Mouse (Mus musculus): ENCODE measurements around the gene Gpr146.

Gpr146 gene

GRCm38 (mm10) chr5:139359244-139359643 is 18.3 kb upstream of the Gpr146 start:
- DNase-seq, result no peak

DNA sequence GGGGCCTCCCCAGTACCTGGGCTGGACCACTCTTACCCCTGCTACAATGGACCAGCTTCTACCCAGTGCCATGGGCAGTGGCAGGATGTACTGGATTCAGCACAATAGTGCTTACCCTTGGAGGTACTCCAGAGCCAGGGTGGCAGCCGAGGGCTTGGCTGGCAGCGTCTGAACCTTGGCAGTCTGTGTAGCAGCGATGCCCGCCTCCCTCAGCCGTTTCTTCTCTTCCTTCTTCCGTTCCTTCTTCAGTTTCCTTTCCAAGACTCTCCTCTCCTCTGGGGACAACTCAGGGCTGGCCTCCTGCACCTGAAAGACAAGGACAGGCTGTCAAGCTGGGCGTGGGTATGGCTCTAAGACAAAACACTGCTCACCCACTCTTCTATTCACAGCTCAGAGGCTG is 13.6 kb upstream of the Gpr146 start:
- no peak for DNase-seq

- DNase-seq, result peak; percentile 86 to 97
Measured at GRCm38 (mm10) chr5:139364260-139364910, 13.1 kb upstream of the Gpr146 start.

DNA sequence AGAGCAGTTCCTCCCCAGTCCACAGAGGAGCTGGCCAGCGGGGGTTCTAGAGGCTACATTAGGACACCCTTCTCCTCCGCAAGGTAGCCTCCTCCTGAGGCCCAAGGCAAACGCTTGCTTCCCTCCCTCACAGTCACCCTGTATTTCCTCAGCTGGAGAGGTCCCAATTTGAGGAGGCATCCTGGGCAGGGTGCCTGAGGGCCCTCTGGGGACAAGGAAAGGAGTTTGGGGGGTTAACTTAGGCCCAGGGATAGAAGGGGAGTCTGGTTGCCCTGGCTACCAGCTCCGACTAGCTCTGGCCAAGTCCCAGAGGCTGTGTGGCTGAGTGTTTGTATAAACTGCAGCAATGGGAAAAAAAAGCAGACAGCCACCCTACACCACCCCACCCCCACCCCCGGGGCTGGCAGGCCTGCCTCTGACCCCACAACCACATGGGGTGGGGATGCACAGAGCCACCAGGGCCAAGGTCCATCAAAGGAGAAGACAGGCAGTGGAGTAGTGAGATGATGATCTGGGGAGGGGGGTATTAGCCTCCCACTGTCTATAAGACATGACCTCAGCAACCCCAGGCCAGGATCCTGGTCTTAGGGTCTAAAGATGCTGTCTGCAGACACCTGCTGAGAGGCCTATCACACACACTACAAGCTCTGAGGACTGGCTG is 12.5 kb upstream of the Gpr146 start:
- no peak for DNase-seq

DNA sequence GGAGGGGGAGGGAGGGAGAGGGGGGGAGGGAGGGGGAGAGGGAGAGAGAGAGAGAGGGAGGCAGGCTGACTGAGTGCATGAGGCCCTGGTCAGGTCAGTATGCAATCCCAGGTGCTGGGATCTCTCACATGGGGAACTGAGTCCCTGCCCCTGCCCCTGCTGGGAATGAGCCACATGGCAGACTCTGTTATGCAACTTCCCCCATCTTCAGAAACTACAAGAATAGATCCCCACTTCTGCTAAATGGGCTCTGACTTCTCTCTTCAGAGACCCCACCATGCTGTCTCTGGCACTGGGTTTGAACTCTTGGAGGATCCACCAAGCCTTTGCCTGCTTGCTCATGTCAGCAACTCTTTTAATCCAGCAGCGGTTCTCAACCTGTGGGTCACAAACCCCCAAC is 11.7 kb upstream of the Gpr146 start:
- DNase-seq, result no peak

GRCm38 (mm10) chr5:139366484-139366883 is 11.0 kb upstream of the Gpr146 start:
- DNase-seq, result no peak

DNA sequence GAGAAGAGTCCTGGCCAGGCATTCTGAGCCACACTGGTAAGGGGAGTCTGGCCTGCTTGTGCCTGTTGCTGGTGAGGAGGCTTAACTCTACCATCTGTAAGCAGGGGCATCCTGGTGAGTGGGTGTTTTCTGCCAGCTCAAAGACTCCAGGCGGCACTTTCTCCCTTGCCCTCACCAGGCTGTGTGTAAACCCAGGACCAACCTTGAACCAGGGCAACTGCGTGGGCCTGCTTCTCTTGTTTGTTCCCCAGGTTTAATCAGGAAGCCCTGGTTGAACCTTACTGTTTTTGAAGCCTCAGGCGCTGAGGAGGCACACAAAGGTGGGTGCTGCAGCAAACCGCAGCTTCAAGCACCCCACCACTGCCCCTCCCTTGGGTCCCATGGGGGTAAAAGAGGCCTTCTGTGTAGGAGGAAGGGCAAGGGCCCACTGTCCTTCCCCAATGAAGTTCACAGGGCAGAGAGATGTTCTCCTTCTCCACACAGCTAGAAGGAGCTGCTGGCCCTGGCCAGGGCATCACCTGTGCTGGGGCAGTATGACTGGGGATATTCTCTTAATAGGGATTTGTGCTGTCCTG is 9.5 kb upstream of the Gpr146 start:
- no peak for DNase-seq

GRCm38 (mm10) chr5:139368638-139369320 is 8.7 kb upstream of the Gpr146 start:
- DNase-seq, result peak; percentile 84 to 87

DNA sequence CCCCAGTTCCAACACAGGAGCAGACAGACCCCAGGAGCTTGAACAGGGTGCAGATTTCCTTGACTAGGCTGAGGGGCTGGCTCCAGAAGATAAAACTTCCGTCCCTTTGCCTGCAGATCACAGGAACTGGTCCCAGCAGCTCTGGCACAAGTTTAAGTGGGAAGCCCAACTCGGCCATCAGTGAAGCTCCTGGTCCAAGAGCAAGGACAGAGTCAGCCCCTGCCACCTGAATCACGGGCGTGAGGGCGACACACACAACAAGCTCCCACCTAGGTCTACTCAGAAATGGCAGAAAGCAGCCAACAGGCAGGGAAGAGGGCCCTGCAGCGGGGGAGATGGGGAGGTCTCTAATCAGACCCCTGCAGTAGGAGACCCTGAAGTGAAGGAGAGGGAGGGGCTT is 7.2 kb upstream of the Gpr146 start:
- no peak for DNase-seq

- no peak for DNase-seq
Measured at GRCm38 (mm10) chr5:139371118-139371517, 6.4 kb upstream of the Gpr146 start.

DNA sequence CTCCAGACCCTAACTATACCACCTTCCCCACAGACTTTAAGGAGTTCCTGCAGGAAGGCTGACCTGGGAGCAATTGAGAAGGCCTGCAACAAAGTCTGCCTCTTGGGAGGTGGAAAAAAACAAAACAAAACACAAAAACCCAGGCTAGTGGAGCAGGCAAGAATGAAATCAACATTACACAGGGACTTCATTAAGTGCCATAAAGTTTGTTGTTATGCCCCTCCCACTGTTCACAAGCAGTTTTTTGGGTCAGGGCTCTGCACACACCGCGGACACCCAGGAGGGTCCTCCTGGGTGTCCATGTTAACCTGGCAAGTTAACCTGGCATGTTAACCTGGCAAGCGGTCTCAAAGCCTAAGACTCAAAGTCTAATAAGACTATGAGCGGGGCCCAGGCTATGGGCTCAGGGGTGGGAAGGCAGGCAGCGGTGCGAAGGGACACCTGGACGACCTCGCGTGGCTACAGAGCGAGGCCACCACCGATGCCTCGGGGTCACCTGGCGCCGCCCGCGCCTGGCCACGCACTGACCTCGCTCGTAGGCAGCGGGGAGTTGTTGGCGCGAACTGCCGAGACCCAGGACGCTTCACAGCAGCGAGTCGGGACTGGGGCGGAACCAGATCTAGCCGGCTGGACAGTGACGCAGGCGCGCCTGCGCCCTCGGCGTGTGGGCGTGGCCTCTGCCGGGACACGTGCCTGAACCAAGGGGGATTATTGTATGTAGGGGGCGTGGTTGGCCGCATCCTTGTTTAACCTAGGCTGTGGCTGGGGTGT is 5.7 kb upstream of the Gpr146 start:
- DNase-seq, result peak; percentile 94 to 95

DNA sequence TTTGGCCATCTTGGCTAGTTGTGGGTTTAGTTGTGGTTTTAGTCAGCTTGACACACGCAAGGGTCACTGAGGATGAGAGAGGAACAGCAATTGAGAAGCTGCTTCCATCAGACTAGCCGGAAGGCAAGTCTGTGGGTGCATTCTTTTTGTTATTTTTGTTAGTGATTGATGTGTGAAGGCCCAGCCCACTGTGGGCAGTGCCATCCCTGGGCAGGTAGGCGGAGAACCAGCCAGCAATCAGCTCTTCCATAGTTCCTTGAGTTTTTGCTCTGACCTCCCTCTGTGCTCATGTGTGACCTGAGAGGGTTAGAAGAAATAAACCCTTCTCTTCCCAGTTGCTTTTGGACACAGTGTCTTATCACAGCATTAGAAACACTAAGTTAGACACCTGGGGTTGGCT is 4.4 kb upstream of the Gpr146 start:
- peak in 1 of 2 experiments; percentile 44 for DNase-seq

DNA sequence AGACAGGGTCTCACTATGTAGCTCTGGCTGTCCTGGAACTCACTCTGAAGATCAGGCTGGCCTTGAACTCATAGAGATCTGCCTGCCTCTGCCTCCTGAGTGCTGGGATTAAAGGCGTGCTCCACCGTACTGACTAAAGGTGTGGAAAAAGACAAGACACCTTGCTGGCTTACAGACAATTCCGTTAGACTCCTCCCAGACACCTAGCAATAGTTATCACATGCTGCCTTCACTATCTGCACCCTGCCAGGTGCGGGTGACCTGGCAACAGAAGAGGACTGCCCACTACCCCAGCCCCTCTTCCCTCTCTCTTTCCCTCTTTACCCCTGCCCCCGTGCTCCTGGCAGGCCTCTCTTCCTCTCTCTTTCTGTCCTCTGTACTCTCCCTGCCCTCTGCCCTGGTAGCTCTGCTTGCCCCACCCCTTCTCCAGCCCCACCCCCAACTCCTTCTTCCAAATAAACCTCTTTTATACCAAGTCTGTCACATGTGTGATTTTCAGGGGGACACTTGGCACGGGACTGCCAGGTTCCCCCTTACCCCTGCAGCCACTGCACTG is 3.5 kb upstream of the Gpr146 start:
- DNase-seq, result peak in 1 of 2 experiments; percentile 49

GRCm38 (mm10) chr5:139374841-139375240 is 2.7 kb upstream of the Gpr146 start:
- peak in 1 of 2 experiments; percentile 36 for DNase-seq

- peak in 1 of 2 experiments; percentile 10 for DNase-seq
Measured at GRCm38 (mm10) chr5:139378271-139378556, 717 bp downstream of the Gpr146 start.

DNA sequence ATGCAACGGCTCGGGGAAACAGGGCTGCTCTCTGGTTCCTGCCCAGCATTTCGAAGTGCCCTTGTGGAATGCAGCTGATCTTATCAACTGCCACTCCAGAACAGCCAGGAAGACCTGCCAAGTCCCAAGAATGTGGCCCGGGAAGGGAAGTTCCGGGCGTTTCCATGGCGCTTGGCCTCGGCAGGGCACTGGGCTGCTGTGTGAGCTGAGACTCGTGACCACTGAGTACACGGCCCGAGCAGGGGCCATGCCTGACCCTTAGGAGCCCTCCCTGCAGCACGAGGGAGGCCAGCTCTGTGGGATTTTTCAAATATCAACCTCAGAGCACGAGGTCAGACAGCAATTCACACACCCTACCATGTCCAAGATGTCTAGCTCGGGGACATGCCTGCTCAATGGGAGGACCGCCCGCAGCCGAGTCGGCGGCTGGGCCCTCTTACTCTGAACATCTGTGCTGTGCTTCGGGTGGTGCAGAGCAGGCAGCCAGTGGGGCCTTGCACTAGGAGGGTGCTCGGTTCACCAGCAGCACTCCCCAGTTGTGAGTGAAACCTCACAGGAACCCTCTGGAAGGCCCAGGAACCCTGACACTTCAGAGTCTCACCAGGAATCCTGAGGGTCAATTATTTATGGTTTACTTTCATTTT is 1.6 kb downstream of the Gpr146 start:
- peak; percentile 94 to 96 for DNase-seq

GRCm38 (mm10) chr5:139379771-139380384 is 2.4 kb downstream of the Gpr146 start:
- peak in 1 of 2 experiments; percentile 17 for DNase-seq

DNA sequence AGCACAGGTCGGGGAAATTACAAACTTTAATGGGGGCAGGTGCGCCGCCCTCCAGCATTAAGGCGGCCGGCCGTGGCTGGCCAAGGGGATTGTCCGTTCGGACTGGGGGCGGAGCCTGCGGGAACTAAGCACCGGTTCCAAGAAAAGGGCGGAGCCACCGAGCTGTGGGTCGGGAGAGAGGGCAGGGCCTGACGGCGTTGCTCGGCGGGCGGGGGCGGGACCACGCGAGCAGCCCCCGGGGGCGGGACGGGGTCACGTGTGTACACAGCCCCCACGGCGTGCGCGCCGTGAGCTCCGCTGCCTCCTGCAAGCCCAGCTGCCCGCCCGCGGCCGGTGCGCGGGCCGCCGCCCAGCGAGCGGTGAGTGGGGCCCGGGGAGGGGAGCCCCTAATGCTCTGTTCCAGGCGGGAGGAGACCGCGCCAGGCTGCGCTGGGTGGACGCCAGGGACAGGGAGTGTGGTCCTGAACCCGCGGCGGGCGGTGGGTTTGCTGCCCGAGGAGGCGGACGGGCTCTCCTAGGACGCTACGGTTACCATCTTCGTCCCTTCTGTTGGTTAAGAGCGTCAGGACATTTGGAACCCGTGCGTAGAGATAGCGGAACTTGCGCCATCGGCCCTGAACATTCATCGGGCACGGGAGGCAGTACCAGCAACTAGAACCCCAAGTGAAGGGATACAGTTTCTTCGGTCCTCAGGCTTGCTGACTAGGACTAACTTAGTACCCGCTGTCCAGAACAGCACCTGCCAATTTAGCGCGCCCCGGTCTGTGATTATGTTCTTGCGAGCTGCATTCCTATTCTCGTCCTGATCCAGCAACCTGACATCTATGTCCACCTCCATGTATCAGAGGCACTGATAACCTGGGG is 3.1 kb downstream of the Gpr146 start:
- peak; percentile 98 for DNase-seq

DNA sequence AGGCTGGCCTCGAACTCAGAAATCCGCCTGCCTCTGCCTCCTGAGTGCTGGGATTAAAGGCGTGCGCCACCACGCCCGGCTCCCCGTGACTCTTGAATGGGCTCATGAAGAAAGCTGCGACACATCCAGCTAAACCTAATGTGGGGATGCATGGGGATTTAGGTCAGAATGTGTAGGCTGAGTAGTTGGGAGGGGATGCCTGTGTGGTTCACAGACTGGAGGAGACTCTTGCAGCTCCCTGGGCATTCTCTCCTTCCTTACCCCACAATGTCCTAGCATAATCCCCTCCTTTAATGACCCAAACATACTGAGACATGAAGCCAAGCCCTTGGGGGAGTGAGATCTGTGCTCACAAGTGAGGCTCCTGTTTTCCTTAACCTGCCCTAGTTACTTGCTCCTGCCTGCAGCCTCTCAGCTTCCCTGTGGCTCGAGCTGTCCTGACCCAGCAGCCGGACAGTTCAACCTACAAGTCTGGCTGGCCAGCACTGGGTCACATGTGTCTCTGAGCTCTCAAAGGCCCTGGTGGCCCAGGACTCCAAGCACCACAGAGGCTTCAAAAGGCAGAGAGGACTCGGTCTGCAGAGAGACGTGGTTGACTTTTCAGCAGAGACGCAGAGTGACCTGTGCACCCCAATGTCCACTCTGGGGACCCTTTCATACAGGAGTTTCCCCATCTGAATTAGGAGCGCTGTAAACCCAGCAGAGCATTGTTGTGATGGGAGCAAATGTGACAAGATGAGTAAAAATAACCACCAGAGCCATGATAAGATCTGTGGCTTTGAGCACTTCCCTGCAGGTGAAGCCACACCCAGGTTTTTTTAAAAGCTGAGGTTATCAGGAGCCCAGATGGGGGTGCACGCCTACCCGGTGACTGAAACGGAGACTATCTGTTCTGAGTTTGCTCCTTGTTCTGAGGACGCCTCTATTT is 4.4 kb downstream of the Gpr146 start:
- DNase-seq, result peak in 1 of 2 experiments; percentile 43

DNA sequence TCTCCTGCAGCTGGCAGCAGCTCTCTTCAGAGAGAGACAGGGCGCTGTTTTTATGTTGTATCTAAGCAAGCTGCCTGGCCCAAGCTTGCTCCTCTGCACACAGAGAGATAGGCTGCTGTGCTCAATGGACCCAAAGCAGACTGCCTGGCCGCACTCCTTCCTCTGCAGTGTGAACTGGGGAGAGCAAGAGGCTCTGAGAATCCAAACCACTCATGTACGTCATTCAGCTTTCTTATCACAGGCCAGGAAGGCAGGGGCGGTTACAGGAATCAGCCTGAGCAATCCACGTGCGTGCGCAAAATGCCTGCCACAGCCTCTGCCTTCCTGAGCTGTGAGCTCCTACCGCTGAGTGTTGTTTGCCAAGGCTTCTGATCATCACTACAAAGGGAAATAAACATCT is 5.3 kb downstream of the Gpr146 start:
- peak in 1 of 2 experiments; percentile 68 for DNase-seq

Measured in kidney, adult 8-10 months (tissue).